Comparison of ENCODE assay signal across 8 mouse cellular contexts in the genomic region with DNA sequence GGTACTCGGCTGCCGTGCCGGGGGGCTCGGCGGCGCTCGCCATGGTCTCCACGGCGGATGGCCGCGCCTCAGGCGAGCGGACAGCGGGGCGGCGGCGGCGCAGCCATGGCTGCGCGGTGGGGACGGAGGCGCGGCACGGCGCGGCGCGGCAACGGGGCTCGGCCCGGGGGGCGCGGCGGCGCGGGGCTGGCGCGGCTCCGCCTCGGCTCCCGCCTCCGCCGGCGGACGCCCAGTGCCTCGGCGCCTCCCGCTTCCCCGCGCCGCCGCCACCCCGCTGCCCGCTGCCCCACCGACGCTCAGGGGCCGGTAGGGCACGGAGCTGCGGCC. TPM values are rescaled to one million over a fixed set of nuclear protein-coding genes. Genes with fewer than 3 reads are reported as not detected.
DNase-seq lines count a peak whose midpoint lies in the region; ATAC-seq and TF ChIP-seq lines count a peak whose summit lies in the region.

No protein-coding gene starts in this region.

- 4% methylated on average over 59 of the region's 59 CpGs for WGBS in thymus, adult 2 months
- WGBS in liver, embryonic 12.5 days (ENCODE audit: insufficient replicate concordance) = under 1% methylated on average over 48 of the region's 59 CpGs

- H3K9ac ChIP-seq in liver, embryonic 12.5 days = peak overlapping the region; percentile 81

- H3K4me2 ChIP-seq in liver, embryonic 12.5 days = peak overlapping the region; percentile 100

- no peak for TF ChIP-seq POLR2A in thymus, adult 2 months (IDR thresholded peaks at IDR 0.05; ENCODE audit: control insufficient read depth, extremely low read depth, insufficient read depth, low read length, poor library complexity)

- ATAC-seq in liver, embryonic 12.5 days = peak; percentile 21

- H3K4me3 ChIP-seq in gastrocnemius, adult 2 months = peak overlapping the region; percentile 80
- peak overlapping the region; percentile 31 for H3K4me3 ChIP-seq in thymus, adult 2 months (ENCODE audit: control insufficient read depth, insufficient read depth, low read length)
- peak overlapping the region; percentile 81 for H3K4me3 ChIP-seq in liver, embryonic 12.5 days

- peaks cover 12% of the 10 kb centered on the region for H3K27me3 ChIP-seq in thymus, adult 2 months (ENCODE audit: control insufficient read depth, insufficient read depth, low read length)
- peaks cover 40% of the 10 kb centered on the region for H3K27me3 ChIP-seq in liver, embryonic 12.5 days (replicated peaks)

- H3K27ac ChIP-seq in gastrocnemius, adult 2 months = no peak overlapping the region; the same call in 1 of the 2 replicates
- no peak overlapping the region for H3K27ac ChIP-seq in thymus, adult 2 months (ENCODE audit: control insufficient read depth, insufficient read depth, low read length)
- H3K27ac ChIP-seq in liver, embryonic 12.5 days = peak overlapping the region; percentile 83

- intact Hi-C loops in gastrocnemius, adult 2 months (cut with DNase I) = no loop called here

- no peak for DNase-seq in gastrocnemius, adult 2 months
- no peak for DNase-seq in gastrocnemius, postnatal 4 days (ENCODE audit: low spot score in 2 of 2)
- no peak for DNase-seq in thymus, adult 2 months
- DNase-seq in thymus, postnatal 4 days = no peak
- no peak for DNase-seq in adrenal gland, postnatal 36 days
- no peak for DNase-seq in urinary bladder, postnatal 4 days (ENCODE audit: low spot score in 2 of 2)
- no peak for DNase-seq in adrenal gland, adult 18-20 months (ENCODE audit: low spot score in 2 of 2)

- H3K36me3 ChIP-seq in thymus, adult 2 months (ENCODE audit: control insufficient read depth, insufficient read depth, low read length) = no peaks in the 10 kb centered on the region
- H3K36me3 ChIP-seq in liver, embryonic 12.5 days = no peaks in the 10 kb centered on the region

- peaks cover 15% of the 10 kb centered on the region for H3K4me1 ChIP-seq in thymus, adult 2 months (replicated peaks; ENCODE audit: control insufficient read depth, insufficient read depth, low read length)
- H3K4me1 ChIP-seq in liver, embryonic 12.5 days = peaks cover 66% of the 10 kb centered on the region

- TF ChIP-seq CTCF in gastrocnemius, adult 2 months (IDR thresholded peaks at IDR 0.05) = no peak
- no peak for TF ChIP-seq CTCF in thymus, adult 2 months (IDR thresholded peaks at IDR 0.05; ENCODE audit: borderline replicate concordance, control insufficient read depth, extremely low read depth, insufficient read depth, low read length, poor library complexity)

- peaks cover 11% of the 10 kb centered on the region for H3K9me3 ChIP-seq in liver, embryonic 12.5 days (replicated peaks)

RNA-seq across cellular contexts. Expression of a gene that starts 0.2 kb away (rescaled TPM):
- total RNA-seq in gastrocnemius, adult 2 months (2021) = 100 to 1,000 TPM in 1 of 2 experiments, 10 to 100 TPM in 1; 63.8 to 111 TPM
- 100 to 1,000 TPM in 1 of 2 experiments, 10 to 100 TPM in 1; 84.0 to 106 TPM for total RNA-seq in gastrocnemius, postnatal 4 days (2021)
- polyA plus RNA-seq in thymus, adult 2 months (2012; rRNA removed) = 124 and 178 TPM in 2 replicates
- polyA plus RNA-seq in liver, embryonic 12.5 days (2016; fragmentation: Nextera tagmentation; extraction: Ambion mirVana) = 3.9 and 4.4 TPM in 2 replicates
- total RNA-seq in adrenal gland, postnatal 36 days (2021) = 100 to 1,000 TPM in 1 of 2 experiments, 10 to 100 TPM in 1; 96.2 to 114 TPM
- 100 to 1,000 TPM; 112 to 113 TPM for total RNA-seq in adrenal gland, adult 18-20 months (2021)

Comparison
In these comparisons a context has a peak if more than half of its experiments do, and no peak if none do; other contexts are left out.
1. H3K4me3 ChIP-seq: peak in every context shown above with its lines; median percentile 81 in liver, embryonic 12.5 days; 80 in gastrocnemius, adult 2 months; 31 in thymus, adult 2 months.